Mouse (Mus musculus) thymus, adult 2 months (tissue): Measurements from ENCODE around the gene Ide.

ENCODE experiments used
- CTCF ChIP-seq: fragments of 200-500 bp; IDR thresholded peaks from 2 replicates; pipeline ENCODE4 v1.5.1; 2012; ENCODE audit warnings: mild to moderate bottlenecking, control low read depth, low read length, moderate library complexity, borderline replicate concordance; ENCODE audit not compliant: control insufficient read depth, poor library complexity, insufficient read depth; ENCODE audit errors: extremely low read depth
- POLR2A ChIP-seq: fragments of 200-500 bp; IDR thresholded peaks from 2 replicates; pipeline ENCODE4 v1.6.1; 2012; ENCODE audit warnings: mild to moderate bottlenecking, low read length, control low read depth, moderate library complexity; ENCODE audit not compliant: control insufficient read depth, poor library complexity, insufficient read depth; ENCODE audit errors: extremely low read depth

GRCm38 (mm10) chr19:37374941-37375754 lies 37.5 kb upstream of the Ide start:
- TF ChIP-seq CTCF (no peak), POLR2A (no peak)
